Mouse (Mus musculus) CD4-positive, CD25-positive, alpha-beta regulatory T cell, adult 2 months (primary cell): Measurements from ENCODE around the gene Wdr83os.
"Not testable (repeated sequence)": the region's sequence is repeated elsewhere in the genome, so short reads cannot be mapped to it uniquely, and the experiment has no call there.

ENCODE experiments used
- DNase-seq: peaks from one replicate; pipeline ENCODE4 v3.0.0-alpha.2; 2012; ENCODE audit warnings: low read depth, low spot score

The Wdr83os gene

GRCm38 (mm10) chr8:85072364-85072929, 8.1 kb upstream of the Wdr83os start:
- peak; percentile 35 for DNase-seq

DNA sequence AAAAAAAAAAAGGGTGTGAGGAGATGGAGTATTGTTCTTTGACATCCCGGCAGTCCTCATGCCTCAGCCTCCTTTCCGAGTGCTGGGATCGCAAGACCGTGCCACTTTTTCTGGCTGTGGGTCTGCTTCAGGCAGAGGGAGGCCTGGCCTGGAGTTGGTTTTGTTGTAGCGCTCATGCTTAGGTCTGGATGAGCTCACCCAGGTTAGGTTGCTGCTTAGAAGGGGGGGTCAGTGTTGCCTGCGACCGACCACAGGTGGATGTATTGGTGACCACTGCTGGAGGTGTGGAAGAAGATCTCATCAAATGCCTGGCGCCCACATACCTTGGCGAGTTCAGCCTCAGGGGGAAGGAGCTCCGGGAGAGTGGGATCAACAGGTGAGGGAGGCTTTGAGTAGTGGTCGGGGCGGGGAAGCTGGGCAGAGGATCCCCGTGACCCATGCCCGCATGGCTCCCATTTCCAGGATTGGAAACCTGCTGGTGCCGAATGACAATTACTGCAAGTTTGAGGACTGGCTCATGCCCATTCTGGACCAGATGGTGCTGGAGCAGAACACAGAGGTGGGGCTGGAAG, 7.4 kb upstream of the Wdr83os start:
- no peak for DNase-seq

- no peak for DNase-seq
Observed at GRCm38 (mm10) chr8:85074167-85074566, 6.4 kb upstream of the Wdr83os start.

DNA sequence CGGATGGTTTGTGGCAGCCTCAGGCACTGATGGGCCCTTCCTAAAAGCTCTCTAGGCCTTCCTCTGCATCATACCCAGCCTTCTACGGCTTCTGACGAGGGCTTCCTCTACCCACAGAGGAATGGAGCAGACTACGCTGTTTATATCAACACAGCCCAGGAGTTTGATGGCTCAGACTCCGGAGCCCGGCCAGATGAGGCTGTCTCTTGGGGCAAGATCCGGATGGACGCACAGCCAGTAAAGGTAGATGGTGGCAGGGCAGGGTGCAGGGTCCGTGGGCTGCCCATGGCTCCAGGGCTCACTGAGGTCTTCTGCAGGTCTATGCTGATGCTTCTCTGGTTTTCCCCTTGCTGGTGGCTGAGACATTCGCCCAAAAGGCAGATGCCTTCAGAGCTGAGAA, 5.9 kb upstream of the Wdr83os start:
- no peak for DNase-seq

- no peak for DNase-seq
Observed at GRCm38 (mm10) chr8:85076001-85076400, 4.5 kb upstream of the Wdr83os start.

- DNase-seq: peak; percentile 90
Observed at GRCm38 (mm10) chr8:85076993-85077392, 3.5 kb upstream of the Wdr83os start.

DNA sequence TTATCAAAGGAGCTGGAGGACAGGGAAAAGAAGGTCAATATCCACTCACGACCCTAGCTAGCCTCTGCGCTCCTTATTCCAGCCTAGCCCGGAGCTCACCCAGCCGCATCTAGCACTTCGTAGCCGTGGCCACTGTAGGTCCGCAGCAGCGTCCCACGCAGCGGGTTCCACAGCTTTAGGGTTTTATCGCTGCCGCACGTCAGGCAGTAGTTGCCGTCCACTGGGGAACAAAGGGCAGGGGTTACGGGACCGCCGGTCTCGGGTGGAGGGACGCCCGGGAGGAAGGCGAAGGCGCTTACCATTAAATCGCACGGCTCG, 367 bp upstream of the Wdr83os start:
- DNase-seq: no peak

DNA sequence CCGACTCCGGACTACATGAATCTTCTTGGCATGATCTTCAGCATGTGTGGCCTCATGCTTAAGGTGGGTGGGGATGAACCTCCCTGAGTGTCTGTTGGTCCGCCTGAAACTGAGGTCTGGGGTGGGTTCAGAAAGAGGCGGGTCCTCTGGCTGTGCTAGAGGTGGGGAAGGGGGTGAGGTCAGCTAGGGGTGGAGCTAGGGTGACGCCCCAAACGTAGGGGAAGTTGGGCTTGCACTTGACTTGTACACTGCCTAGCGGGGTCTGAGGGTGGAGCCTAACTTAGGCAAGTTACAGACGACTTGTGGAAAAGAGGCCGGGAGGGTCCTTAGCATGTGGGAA, 646 bp downstream of the Wdr83os start, which contains the start of gene Wdr83:
Gene Wdr83 (minus strand): TSS at position 91 of the 340 bp plus-strand sequence.
- DNase-seq: peak; percentile 67

GRCm38 (mm10) chr8:85082169-85082568, 1.6 kb downstream of the Wdr83os start:
- DNase-seq: not testable (repeated sequence)

GRCm38 (mm10) chr8:85083108-85083813, 2.7 kb downstream of the Wdr83os start, which contains the start of gene Man2b1:
Gene Man2b1 (plus strand): TSS chr8:85083270.
- DNase-seq: peak; percentile 91

GRCm38 (mm10) chr8:85084633-85085032, 4.1 kb downstream of the Wdr83os start:
- DNase-seq: no peak

DNA sequence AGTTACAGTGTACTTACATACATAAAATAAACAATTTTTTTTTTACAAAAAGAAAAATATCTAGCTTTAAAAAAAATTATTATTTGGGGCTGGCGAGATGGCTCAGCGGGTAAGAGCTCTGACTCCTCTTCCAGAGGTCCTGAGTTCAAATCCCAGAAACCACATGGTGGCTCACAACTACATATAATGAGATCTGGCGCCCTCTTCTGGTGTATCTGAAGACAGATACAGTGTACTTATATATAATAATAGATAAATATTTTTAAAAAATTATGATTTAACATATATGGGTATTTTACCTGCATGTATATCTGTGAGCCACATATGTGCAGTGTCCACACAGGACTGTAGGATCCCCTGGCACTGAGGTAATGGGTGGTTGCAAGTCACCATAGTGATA, 5.7 kb downstream of the Wdr83os start:
- DNase-seq: peak; percentile 69

DNA sequence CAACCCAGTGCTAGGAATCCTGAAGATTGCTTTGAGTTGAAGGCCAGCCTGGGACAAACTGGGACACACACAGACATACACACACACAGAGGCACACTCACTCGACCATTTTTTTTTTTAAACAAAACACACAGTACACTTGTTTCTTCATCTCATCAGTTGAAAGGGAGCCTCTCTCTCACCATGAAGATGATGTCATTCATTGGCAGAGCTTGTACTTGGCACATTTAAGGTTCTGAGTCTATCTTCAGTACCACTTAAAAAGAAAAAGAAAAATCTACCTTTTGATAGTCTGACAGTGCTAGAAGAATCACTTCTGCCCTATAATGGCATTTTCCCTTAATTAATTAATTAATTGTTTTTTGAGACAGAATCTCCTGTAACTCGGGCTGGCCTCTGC, 8.2 kb downstream of the Wdr83os start:
- DNase-seq: no peak

- DNase-seq: no peak
Observed at GRCm38 (mm10) chr8:85090856-85091255, 10.3 kb downstream of the Wdr83os start.

- no peak for DNase-seq
Observed at GRCm38 (mm10) chr8:85091526-85092090, 11.1 kb downstream of the Wdr83os start.

DNA sequence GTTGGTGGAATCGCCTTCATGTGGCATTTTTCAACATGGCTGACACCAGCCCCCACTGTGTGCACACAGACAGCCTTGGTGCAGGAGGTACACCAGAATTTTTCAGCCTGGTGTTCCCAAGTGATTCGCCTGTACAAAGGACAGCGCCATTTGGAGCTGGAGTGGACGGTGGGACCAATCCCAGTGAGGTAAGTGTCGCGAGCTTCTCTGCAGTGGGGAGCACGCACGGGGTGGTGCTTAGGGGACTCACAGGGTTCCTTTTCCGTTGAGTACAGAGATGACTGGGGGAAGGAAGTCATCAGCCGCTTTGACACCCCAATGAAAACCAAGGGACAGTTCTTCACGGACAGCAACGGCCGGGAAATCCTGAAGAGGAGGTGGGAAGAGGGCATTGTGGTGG, 14.5 kb downstream of the Wdr83os start:
- no peak for DNase-seq

DNA sequence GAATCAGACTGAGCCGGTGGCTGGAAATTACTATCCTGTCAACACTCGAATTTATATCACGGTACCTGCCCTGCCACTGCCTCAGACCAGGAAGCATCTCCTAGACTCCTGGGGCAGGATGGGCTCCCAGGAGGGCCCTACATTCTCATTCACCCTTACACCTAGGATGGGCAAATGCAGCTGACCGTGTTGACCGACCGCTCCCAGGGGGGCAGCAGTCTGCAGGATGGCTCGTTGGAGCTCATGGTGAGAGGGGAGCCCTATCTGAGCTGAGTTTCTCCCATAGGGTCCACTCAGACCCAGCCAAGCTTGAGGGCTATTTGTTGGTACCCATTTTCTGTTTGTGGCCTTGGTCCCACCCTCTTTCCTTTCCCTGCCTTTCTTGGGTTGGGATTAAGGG, 15.0 kb downstream of the Wdr83os start:
- no peak for DNase-seq

DNA sequence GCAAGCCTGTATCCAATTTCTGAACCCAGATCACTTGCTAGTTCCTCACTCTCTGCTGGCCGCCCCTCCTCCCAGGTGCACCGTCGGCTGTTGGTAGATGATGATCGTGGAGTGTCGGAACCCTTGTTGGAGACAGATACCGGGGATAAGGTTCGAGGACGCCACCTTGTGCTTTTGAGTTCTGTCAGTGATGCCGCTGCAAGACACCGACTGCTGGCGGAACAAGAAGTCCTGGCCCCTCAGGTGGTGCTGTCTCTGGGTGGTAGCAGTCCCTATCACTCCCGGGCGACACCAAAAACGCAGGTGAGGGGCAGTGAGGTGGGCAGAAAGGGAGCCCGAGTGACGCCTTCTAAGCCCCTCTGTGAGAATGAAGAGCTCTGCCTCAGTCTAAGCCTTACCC, 15.7 kb downstream of the Wdr83os start:
- no peak for DNase-seq

- DNase-seq: no peak
Observed at GRCm38 (mm10) chr8:85096850-85097249, 16.3 kb downstream of the Wdr83os start.

DNA sequence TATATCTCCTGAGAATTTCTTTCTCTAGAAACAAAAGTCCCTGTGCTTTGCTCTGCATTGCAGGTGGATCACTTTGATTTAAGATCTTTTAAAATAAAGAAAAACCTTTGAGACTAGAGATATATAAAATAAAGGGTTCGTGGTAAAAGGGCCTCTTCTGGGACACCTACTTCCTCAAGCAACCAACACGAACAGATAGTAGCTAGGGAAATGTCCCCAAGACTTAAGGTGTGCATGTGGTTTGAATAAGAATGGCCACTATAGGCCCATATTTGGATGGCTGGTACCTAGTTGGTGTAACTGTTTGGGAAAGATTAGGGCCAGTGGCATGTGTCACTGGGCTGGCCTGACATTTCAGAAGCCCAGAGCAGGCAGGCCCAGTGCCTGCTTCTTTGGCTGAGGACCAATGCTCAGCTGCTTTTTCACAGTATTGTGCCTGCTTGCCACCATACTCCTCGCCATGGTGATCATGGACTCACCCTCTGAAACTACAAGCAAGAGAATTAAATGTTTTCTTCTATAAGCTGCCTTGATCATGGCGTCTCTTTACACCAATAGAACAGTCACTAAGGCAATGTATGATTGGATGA, 19.6 kb downstream of the Wdr83os start:
- no peak for DNase-seq

GRCm38 (mm10) chr8:85113241-85113640, 32.7 kb downstream of the Wdr83os start:
- no peak for DNase-seq

DNA sequence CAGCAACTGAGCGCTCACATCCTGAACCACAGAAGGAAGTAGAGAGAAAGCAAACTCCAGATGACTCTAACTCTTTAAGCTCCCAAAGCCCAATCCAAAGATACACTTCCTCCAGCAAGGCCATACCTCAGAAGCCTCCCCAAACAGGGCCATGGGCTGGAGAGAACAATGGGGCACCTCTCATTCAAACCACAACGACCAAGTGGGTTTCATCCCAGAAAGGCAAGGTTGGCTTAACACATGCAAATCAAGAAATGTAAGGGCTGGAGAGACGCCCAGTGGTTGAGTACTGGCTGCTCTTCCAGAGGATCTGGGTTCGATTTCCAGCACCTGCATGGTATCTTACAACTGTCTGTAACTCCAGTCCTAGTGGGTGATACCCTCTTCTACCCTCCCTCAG, 35.0 kb downstream of the Wdr83os start:
- DNase-seq: no peak

GRCm38 (mm10) chr8:85116984-85117383, 36.4 kb downstream of the Wdr83os start:
- DNase-seq: no peak
